Mouse (Mus musculus) ES-Bruce4 (cell line): ENCODE data around the gene Klc1.
A peak's percentile ranks its signal among the peaks of the same experiment; 100 is the strongest.

Experiments
- CTCF ChIP-seq: IDR thresholded peaks from one replicate; pipeline ENCODE4 v1.8.1; 2011; ENCODE audit warnings: low read depth, low read length
- EP300 ChIP-seq: IDR thresholded peaks from 2 replicates; pipeline ENCODE4 v1.6.1; 2011; ENCODE audit warnings: low read depth, low read length; ENCODE audit not compliant: insufficient read depth
- POLR2A ChIP-seq: IDR thresholded peaks from one replicate; pipeline ENCODE4 v1.8.1; 2011; ENCODE audit warnings: low read length; ENCODE audit not compliant: insufficient read depth

DNA sequence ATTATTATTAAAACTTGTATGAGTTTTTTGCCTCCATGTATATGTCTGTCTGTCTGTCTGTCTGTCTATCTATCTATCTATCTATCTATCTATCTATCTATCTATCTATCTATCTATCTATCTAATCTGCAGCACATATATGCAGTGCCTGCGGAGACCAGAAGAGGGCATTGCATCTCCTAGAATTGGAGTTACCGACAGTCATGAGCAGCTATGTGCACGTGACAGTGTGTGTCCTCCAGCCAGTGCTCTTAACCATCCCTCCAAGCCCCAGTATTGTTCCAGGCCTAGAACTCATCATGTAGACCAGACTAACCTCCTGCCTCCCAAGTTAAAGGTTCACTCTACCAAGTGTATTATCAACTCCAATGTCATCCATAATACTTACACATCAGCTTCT is 19.9 kb upstream of the Klc1 start:
- TF ChIP-seq CTCF (peak; percentile 66), POLR2A (no peak), EP300 (0 out of 2 replicates have a peak, but pooled peaks have one; percentile 50)
